Mouse (Mus musculus) cerebellum, adult 2 months (tissue): ENCODE results near the gene D430042O09Rik.

Source experiments
- CTCF ChIP-seq: fragments of 200-500 bp; IDR thresholded peaks from 2 replicates; pipeline ENCODE4 v1.5.1; 2011; ENCODE audit warnings: low read depth, mild to moderate bottlenecking, control low read depth, low read length, moderate library complexity, borderline replicate concordance; ENCODE audit not compliant: insufficient read depth
- POLR2A ChIP-seq: fragments of 200-500 bp; IDR thresholded peaks from 2 replicates; pipeline ENCODE4 v1.6.1; 2011; ENCODE audit warnings: low read length, control low read depth, borderline replicate concordance; ENCODE audit not compliant: insufficient read depth

DNA sequence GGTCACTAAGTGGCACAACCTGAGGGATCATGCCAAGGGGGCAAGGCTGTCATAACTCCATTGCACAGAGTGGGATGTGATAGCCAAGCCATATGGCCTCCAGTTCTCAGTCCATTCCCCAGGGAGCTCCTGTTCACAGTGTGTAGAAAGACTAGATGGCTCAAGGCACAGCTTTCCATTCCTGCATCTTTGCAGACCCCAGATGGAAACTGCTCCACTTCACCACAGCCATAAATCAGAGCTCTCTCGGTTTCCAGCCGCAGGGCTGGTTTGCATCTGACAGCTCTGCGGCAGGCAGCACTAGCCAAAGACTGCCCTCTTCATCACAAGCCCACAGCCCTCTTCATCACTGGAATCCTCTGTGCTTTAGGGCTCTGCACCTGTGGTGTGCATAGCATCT is 108.0 kb downstream of the D430042O09Rik start:
- TF ChIP-seq CTCF (no peak), POLR2A (no peak)
